Mouse (Mus musculus): Measurements from ENCODE around the gene Sh3pxd2b. TPM values are rescaled to one million over a fixed set of nuclear protein-coding genes. Genes with fewer than 3 reads are reported as not detected.
A peak's percentile ranks its signal among the peaks of the same experiment; 100 is the strongest.

Sh3pxd2b gene
- total and polyA plus RNA-seq, 3 experiments, result 2.4 to 13.2 (median 6.7) TPM

GRCm38 (mm10) chr11:32300279-32301267 is 47.0 kb upstream of the Sh3pxd2b start:
- DNase-seq (ENCODE audit: extremely low read depth), result no peak
- H3K4me2 ChIP-seq (ENCODE audit: insufficient read depth, low read depth, poor library complexity, severe bottlenecking), result peak overlapping the region; percentile 10; the same call in 1 of the 2 replicates
- in situ Hi-C loops (cut with MboI; ENCODE audit: low pct_ligation_motif_present, low pct_unique_long_range_greater_than_20kb, low sequenced_read_pairs) (loop anchor here (10.0 to 25.0 kb wide), 2 partner anchors 116 to 313 kb away; no protein-coding TSS in a partner anchor), dilution Hi-C loops (cut with MboI; ENCODE audit: extremely low pct_ligation_motif_present, extremely low pct_unique_long_range_greater_than_20kb, low sequenced_read_pairs) (no loop called here)
- no peaks in the 10 kb centered on the region for H3K36me3 ChIP-seq (replicated peaks in 1 of 2; ENCODE audit: control insufficient read depth in 1 of 2, insufficient read depth in 1 of 2, low read length in 1 of 2)
- TF ChIP-seq ZMIZ1 (IDR thresholded peaks at IDR 0.05; ENCODE audit: low read depth, low read length) (no peak), RAD21 (IDR thresholded peaks at IDR 0.05; ENCODE audit: low read depth, low read length) (no peak), KAT2A (IDR thresholded peaks at IDR 0.05; ENCODE audit: insufficient replicate concordance, low read length) (no peak), USF2 (conservative IDR thresholded peaks at IDR 0.05; ENCODE audit: low read depth, low read length) (peak; percentile 55), USF1 (IDR thresholded peaks at IDR 0.05; ENCODE audit: low read depth, low read length) (peak; percentile 43; the same call in 1 of the 2 replicates), E2F4 (IDR thresholded peaks at IDR 0.05; ENCODE audit: insufficient replicate concordance, low read depth, low read length) (no peak), MAX (IDR thresholded peaks at IDR 0.05; ENCODE audit: low read length) (0 out of 2 replicates have a peak, but pooled peaks have one; percentile 16), JUND (conservative IDR thresholded peaks at IDR 0.05; ENCODE audit: low read depth, low read length) (no peak)
- H3K27me3 ChIP-seq (replicated peaks), result peaks cover 19% of the 10 kb centered on the region
- no peak overlapping the region for H3K27ac ChIP-seq (ENCODE audit: insufficient read depth, low read depth)
- no peak overlapping the region for H3K9ac ChIP-seq (ENCODE audit: insufficient read depth, low read depth)
- H3K9me3 ChIP-seq (replicated peaks; ENCODE audit: low read length), result no peaks in the 10 kb centered on the region
- peaks cover 0 to 5% of the 10 kb centered on the region in 2 experiments; a peak in 1 of 4 replicates for H3K4me1 ChIP-seq (ENCODE audit: control insufficient read depth in 1 of 2, insufficient read depth in 2 of 2)
- H3K79me2 ChIP-seq (replicated peaks; ENCODE audit: control insufficient read depth, extremely low read depth, insufficient read depth, poor library complexity, severe bottlenecking), result no peaks in the 10 kb centered on the region
- no peak overlapping the region for H3K4me3 ChIP-seq (replicated peaks in 1 of 3; ENCODE audit: low read depth in 2 of 3, low read length in 2 of 3, poor library complexity in 1 of 3)

- in situ Hi-C loops (cut with MboI; ENCODE audit: low pct_ligation_motif_present, low pct_unique_long_range_greater_than_20kb, low sequenced_read_pairs) (loop anchor here (10.0 to 25.0 kb wide), 2 partner anchors 117 to 314 kb away; no protein-coding TSS in a partner anchor), dilution Hi-C loops (cut with MboI; ENCODE audit: extremely low pct_ligation_motif_present, extremely low pct_unique_long_range_greater_than_20kb, low sequenced_read_pairs) (no loop called here)
- H3K4me2 ChIP-seq (ENCODE audit: insufficient read depth, low read depth, poor library complexity, severe bottlenecking), result no peak overlapping the region
These were observed 46.1 kb upstream of the Sh3pxd2b start for GRCm38 (mm10) chr11:32301506-32301905.

More at GRCm38 (mm10) chr11:32301506-32301905, 46.1 kb upstream of the Sh3pxd2b start:
- H3K4me1 ChIP-seq (ENCODE audit: control insufficient read depth in 1 of 2, insufficient read depth in 2 of 2), result 0 out of 4 replicates have a peak, but pooled peaks cover 0 to 5% of the 10 kb centered on the region in 2 experiments
- no peak for TF ChIP-seq NRF1 (IDR thresholded peaks at IDR 0.05; ENCODE audit: low read depth, low read length)
- no peak for TF ChIP-seq UBTF (IDR thresholded peaks at IDR 0.05; ENCODE audit: low read depth, low read length)
- no peak for TF ChIP-seq NELFE (IDR thresholded peaks at IDR 0.05; ENCODE audit: low read depth, low read length)
- TF ChIP-seq CHD2 (IDR thresholded peaks at IDR 0.05; ENCODE audit: low read length), result no peak
- no peak for TF ChIP-seq ZC3H11A (IDR thresholded peaks at IDR 0.05; ENCODE audit: low read depth, low read length)
- no peak for TF ChIP-seq JUND (conservative IDR thresholded peaks at IDR 0.05; ENCODE audit: low read depth, low read length)
- TF ChIP-seq TCF12 (IDR thresholded peaks at IDR 0.05; ENCODE audit: low read depth, low read length), result no peak
- TF ChIP-seq JUN (IDR thresholded peaks at IDR 0.05; ENCODE audit: insufficient read depth, low read depth, low read length), result no peak
- no peak for TF ChIP-seq MAX (IDR thresholded peaks at IDR 0.05; ENCODE audit: low read length)
- no peak for TF ChIP-seq RAD21 (IDR thresholded peaks at IDR 0.05; ENCODE audit: low read depth, low read length)
- TF ChIP-seq MXI1 (IDR thresholded peaks at IDR 0.05; ENCODE audit: low read depth, low read length), result no peak
- H3K9ac ChIP-seq (ENCODE audit: insufficient read depth, low read depth), result no peak overlapping the region
- no peak for DNase-seq (ENCODE audit: extremely low read depth)
- H3K9me3 ChIP-seq (replicated peaks; ENCODE audit: low read length), result no peaks in the 10 kb centered on the region
- H3K27me3 ChIP-seq (replicated peaks), result peaks cover 21% of the 10 kb centered on the region
- H3K79me2 ChIP-seq (replicated peaks; ENCODE audit: control insufficient read depth, extremely low read depth, insufficient read depth, poor library complexity, severe bottlenecking), result no peaks in the 10 kb centered on the region
- H3K36me3 ChIP-seq (replicated peaks in 1 of 2; ENCODE audit: control insufficient read depth in 1 of 2, insufficient read depth in 1 of 2, low read length in 1 of 2), result no peaks in the 10 kb centered on the region
- H3K27ac ChIP-seq (ENCODE audit: insufficient read depth, low read depth), result no peak overlapping the region
- H3K4me3 ChIP-seq (replicated peaks in 1 of 3; ENCODE audit: low read depth in 2 of 3, low read length in 2 of 3, poor library complexity in 1 of 3), result no peak overlapping the region
